Mouse (Mus musculus) kidney, adult 18-20 months (tissue): ENCODE data around the gene Atg10.
"Not testable (repeated sequence)": the region's sequence is repeated elsewhere in the genome, so short reads cannot be mapped to it uniquely, and the experiment has no call there.

Experiments used
- DNase-seq: peaks from one replicate; pipeline ENCODE4 v3.0.0; 2021

Gene Atg10

GRCm38 (mm10) chr13:91223587-91224437 is at the start of gene Atg10:
Gene Atg10 (minus strand): TSS chr13:91223968.
- DNase-seq, result peak; percentile 94

GRCm38 (mm10) chr13:91252406-91252805 is 28.6 kb upstream of the Atg10 start:
- DNase-seq, result no peak

- DNase-seq, result no peak
Observed at GRCm38 (mm10) chr13:91251636-91252035, 27.9 kb upstream of the Atg10 start.

- not testable (repeated sequence) for DNase-seq
Observed at GRCm38 (mm10) chr13:91250050-91250449, 26.3 kb upstream of the Atg10 start.

- no peak for DNase-seq
Observed at GRCm38 (mm10) chr13:91246472-91246871, 22.7 kb upstream of the Atg10 start.

- DNase-seq, result no peak
Observed at GRCm38 (mm10) chr13:91237976-91238375, 14.2 kb upstream of the Atg10 start.

GRCm38 (mm10) chr13:91236884-91237283 is 13.1 kb upstream of the Atg10 start:
- no peak for DNase-seq

GRCm38 (mm10) chr13:91224438-91224814 is 658 bp upstream of the Atg10 start:
- no peak for DNase-seq

GRCm38 (mm10) chr13:91223063-91223462 is 705 bp downstream of the Atg10 start:
- peak; percentile 14 for DNase-seq

GRCm38 (mm10) chr13:91221696-91222095 is 2.1 kb downstream of the Atg10 start:
- no peak for DNase-seq

GRCm38 (mm10) chr13:91217691-91218090 is 6.1 kb downstream of the Atg10 start:
- DNase-seq, result no peak

GRCm38 (mm10) chr13:91216656-91217205 is 7.0 kb downstream of the Atg10 start:
- no peak for DNase-seq

- no peak for DNase-seq
Observed at GRCm38 (mm10) chr13:91212958-91213357, 10.8 kb downstream of the Atg10 start.

GRCm38 (mm10) chr13:91206237-91206636 is 17.5 kb downstream of the Atg10 start:
- no peak for DNase-seq

- DNase-seq, result no peak
Observed at GRCm38 (mm10) chr13:91202564-91202963, 21.2 kb downstream of the Atg10 start.

- DNase-seq, result no peak
Observed at GRCm38 (mm10) chr13:91187378-91188234, 36.2 kb downstream of the Atg10 start.

GRCm38 (mm10) chr13:91185248-91185867 is 38.4 kb downstream of the Atg10 start:
- no peak for DNase-seq

GRCm38 (mm10) chr13:91184226-91184625 is 39.5 kb downstream of the Atg10 start:
- no peak for DNase-seq

- no peak for DNase-seq
Observed at GRCm38 (mm10) chr13:91180364-91180763, 43.4 kb downstream of the Atg10 start.

- DNase-seq, result no peak
Observed at GRCm38 (mm10) chr13:91179174-91179899, 44.4 kb downstream of the Atg10 start.

GRCm38 (mm10) chr13:91178428-91179160 is 45.2 kb downstream of the Atg10 start:
- DNase-seq, result no peak

GRCm38 (mm10) chr13:91175347-91175746 is 48.4 kb downstream of the Atg10 start:
- no peak for DNase-seq
